Mouse (Mus musculus) embryonic facial prominence, embryonic 14.5 days (tissue): Measurements from ENCODE around the gene Cxcl1. TPM values are rescaled to one million over a fixed set of nuclear protein-coding genes. Genes with fewer than 3 reads are reported as not detected.
A peak's percentile ranks its signal among the peaks of the same experiment; 100 is the strongest.
"Not testable (repeated sequence)": the region's sequence is repeated elsewhere in the genome, so short reads cannot be mapped to it uniquely, and the experiment has no call there.

ENCODE experiments used
- ATAC-seq: fragments of 200-750 bp; cut with Nextera tagmentation; 2 replicates; pipeline ENCODE4 v1.8.0; 2017; ENCODE audit warnings: low read depth, moderate number of reproducible peaks, moderate TSS enrichment
- DNase-seq: peaks from one replicate; pipeline ENCODE4 v3.0.0-alpha.2; 2015; ENCODE audit warnings: low spot score
- H3K27ac ChIP-seq: fragments of 300-500 bp; sonication (generic); replicated peaks from 2 replicates; pipeline ENCODE4 v1.5.1; 2014; ENCODE audit warnings: low read depth, mild to moderate bottlenecking, low read length, moderate library complexity
- H3K27me3 ChIP-seq: fragments of 300-500 bp; sonication (generic); replicated peaks from 2 replicates; pipeline ENCODE4 v1.6.1; 2014; ENCODE audit warnings: low read length; ENCODE audit not compliant: control insufficient read depth, insufficient read depth
- H3K36me3 ChIP-seq: fragments of 300-500 bp; sonication (generic); 2 replicates; pipeline ENCODE4 v1.6.1; 2014; ENCODE audit warnings: low read length, mixed read lengths; ENCODE audit not compliant: control insufficient read depth, insufficient read depth
- H3K4me1 ChIP-seq: fragments of 300-500 bp; sonication (generic); 2 replicates; pipeline ENCODE4 v1.6.1; 2014; ENCODE audit warnings: antibody characterized with exemption, low read length; ENCODE audit not compliant: control insufficient read depth, insufficient read depth
- H3K4me2 ChIP-seq: fragments of 300-500 bp; sonication (generic); 2 replicates; pipeline ENCODE4 v1.6.1; 2014; ENCODE audit warnings: low read depth, mild to moderate bottlenecking, low read length, moderate library complexity, mixed read lengths
- H3K4me3 ChIP-seq: fragments of 300-500 bp; sonication (generic); 2 replicates; pipeline ENCODE4 v1.5.1; 2014; ENCODE audit warnings: low read depth, mild to moderate bottlenecking, low read length
- H3K9ac ChIP-seq: fragments of 300-500 bp; sonication (generic); 2 replicates; pipeline ENCODE4 v1.6.1; 2014; ENCODE audit warnings: low read depth, mild to moderate bottlenecking, low read length, moderate library complexity, mixed read lengths
- H3K9me3 ChIP-seq: fragments of 300-500 bp; sonication (generic); 2 replicates; pipeline ENCODE4 v1.6.1; 2016; ENCODE audit warnings: low read length; ENCODE audit not compliant: control insufficient read depth
- WGBS: fragments of 180-500 bp; shearing (Covaris S2); extraction: QIAGEN DNeasy Blood & Tissue Kit; methylation state at CpG from one replicate; pipeline ENCODE4 v1.1.7; 2014; 5-methylcytosine and 5-hydroxymethylcytosine counted together
- polyA plus RNA-seq: library from polyadenylated mRNA; unstranded; fragments of >200 nt; fragmentation: Nextera tagmentation; extraction: Ambion mirVana; gene quantifications from 2 replicates; pipeline ENCODE4 v1.2.1, GENCODE M21; 2014

The Cxcl1 gene
- 1.3 TPM in 2 replicates for polyA plus RNA-seq

- Histone ChIP-seq H3K9me3 (no peaks in the 10 kb centered on the region), H3K4me2 (peak within 1 kb of the TSS; percentile 94), H3K9ac (peak within 1 kb of the TSS; percentile 62), H3K36me3 (no peaks in the 10 kb centered on the region), H3K27me3 (no peaks in the 10 kb centered on the region; the same call in 1 of the 2 replicates), H3K4me3 (peak within 1 kb of the TSS; percentile 46), H3K4me1 (peaks cover 9% of the 10 kb centered on the region; the same call in 1 of the 2 replicates), H3K27ac (no peak within 1 kb of the TSS)
- DNase-seq (peak; percentile 58), ATAC-seq (peak; percentile 86)
- WGBS = 8% methylated on average over 29 of the region's 30 CpGs
These were observed at the start of gene Cxcl1 for GRCm38 (mm10) chr5:90890519-90891463. Cxcl1 (plus strand) TSS chr5:90891241.

- H3K9me3 ChIP-seq = no peaks in the 10 kb centered on the region
- H3K4me2 ChIP-seq = no peak overlapping the region
- no peaks in the 10 kb centered on the region for H3K27me3 ChIP-seq
- H3K4me3 ChIP-seq = no peak overlapping the region
- no peaks in the 10 kb centered on the region for H3K4me1 ChIP-seq
- no peaks in the 10 kb centered on the region for H3K36me3 ChIP-seq
- no peak overlapping the region for H3K9ac ChIP-seq
- no peak overlapping the region for H3K27ac ChIP-seq
- WGBS = 86% methylated on average over 3 of the region's 3 CpGs
- ATAC-seq = no peak
- no peak for DNase-seq
These were observed 47.1 kb upstream of the Cxcl1 start for GRCm38 (mm10) chr5:90843891-90844290.

GRCm38 (mm10) chr5:90850096-90850495 lies 40.9 kb upstream of the Cxcl1 start:
- H3K4me1 ChIP-seq, H3K27me3 ChIP-seq, H3K9me3 ChIP-seq, H3K36me3 ChIP-seq, DNase-seq, H3K4me3 ChIP-seq, H3K4me2 ChIP-seq, H3K9ac ChIP-seq, ATAC-seq, H3K27ac ChIP-seq: not testable (repeated sequence)
- 91% methylated on average over 7 of the region's 7 CpGs for WGBS

- 92% methylated on average over 11 of the region's 11 CpGs for WGBS
- H3K36me3 ChIP-seq, H3K4me1 ChIP-seq, DNase-seq, H3K27ac ChIP-seq, H3K4me3 ChIP-seq, H3K9me3 ChIP-seq, H3K9ac ChIP-seq, ATAC-seq, H3K27me3 ChIP-seq, H3K4me2 ChIP-seq: not testable (repeated sequence)
These were observed 39.6 kb upstream of the Cxcl1 start for GRCm38 (mm10) chr5:90851391-90851790.

- no peak overlapping the region for H3K4me3 ChIP-seq
- 87% methylated on average over 4 of the region's 4 CpGs for WGBS
- no peaks in the 10 kb centered on the region for H3K36me3 ChIP-seq
- ATAC-seq (no peak), DNase-seq (no peak)
- H3K4me2 ChIP-seq = no peak overlapping the region
- H3K27ac ChIP-seq = no peak overlapping the region
- no peaks in the 10 kb centered on the region for H3K4me1 ChIP-seq
- H3K9me3 ChIP-seq = no peaks in the 10 kb centered on the region
- no peaks in the 10 kb centered on the region for H3K27me3 ChIP-seq
- H3K9ac ChIP-seq = no peak overlapping the region
These were observed 37.8 kb upstream of the Cxcl1 start for GRCm38 (mm10) chr5:90853206-90853605.

- H3K4me3 ChIP-seq = no peak overlapping the region
- ATAC-seq (no peak), DNase-seq (no peak)
- H3K4me1 ChIP-seq = no peaks in the 10 kb centered on the region
- no peak overlapping the region for H3K9ac ChIP-seq
- WGBS = 58% methylated on average over 7 of the region's 7 CpGs
- H3K4me2 ChIP-seq = no peak overlapping the region
- no peak overlapping the region for H3K27ac ChIP-seq
- no peaks in the 10 kb centered on the region for H3K9me3 ChIP-seq
- H3K36me3 ChIP-seq = no peaks in the 10 kb centered on the region
- H3K27me3 ChIP-seq = no peaks in the 10 kb centered on the region
These were observed 35.5 kb upstream of the Cxcl1 start for GRCm38 (mm10) chr5:90855308-90856230.

- no peaks in the 10 kb centered on the region for H3K9me3 ChIP-seq
- no peaks in the 10 kb centered on the region for H3K4me1 ChIP-seq
- 63% methylated on average over 5 of the region's 5 CpGs for WGBS
- ATAC-seq = no peak
- H3K4me2 ChIP-seq = no peak overlapping the region
- no peak overlapping the region for H3K27ac ChIP-seq
- DNase-seq = no peak
- H3K27me3 ChIP-seq = no peaks in the 10 kb centered on the region
- H3K36me3 ChIP-seq = no peaks in the 10 kb centered on the region
- no peak overlapping the region for H3K4me3 ChIP-seq
- no peak overlapping the region for H3K9ac ChIP-seq
These were observed 33.6 kb upstream of the Cxcl1 start for GRCm38 (mm10) chr5:90857463-90857862.

- no peak for DNase-seq
These were observed 32.6 kb upstream of the Cxcl1 start for GRCm38 (mm10) chr5:90858429-90858828.

More at GRCm38 (mm10) chr5:90858429-90858828, 32.6 kb upstream of the Cxcl1 start:
- WGBS = 80% methylated on average over 2 of the region's 2 CpGs
- Histone ChIP-seq H3K4me3 (no peak overlapping the region), H3K36me3 (no peaks in the 10 kb centered on the region), H3K27me3 (no peaks in the 10 kb centered on the region), H3K4me1 (no peaks in the 10 kb centered on the region), H3K27ac (no peak overlapping the region), H3K4me2 (no peak overlapping the region), H3K9me3 (no peaks in the 10 kb centered on the region), H3K9ac (no peak overlapping the region)
- ATAC-seq = no peak
